Mouse (Mus musculus): ENCODE results near the gene Gm3543. TPM values are rescaled to one million over a fixed set of nuclear protein-coding genes. Genes with fewer than 3 reads are reported as not detected.

Gm3543 gene
- polyA plus RNA-seq (2017; shearing (Covaris generic)): not detected

GRCm38 (mm10) chr14:41983225-41983624, at the start of gene Gm3543:
Gene Gm3543 (minus strand): TSS chr14:41983325.

DNA sequence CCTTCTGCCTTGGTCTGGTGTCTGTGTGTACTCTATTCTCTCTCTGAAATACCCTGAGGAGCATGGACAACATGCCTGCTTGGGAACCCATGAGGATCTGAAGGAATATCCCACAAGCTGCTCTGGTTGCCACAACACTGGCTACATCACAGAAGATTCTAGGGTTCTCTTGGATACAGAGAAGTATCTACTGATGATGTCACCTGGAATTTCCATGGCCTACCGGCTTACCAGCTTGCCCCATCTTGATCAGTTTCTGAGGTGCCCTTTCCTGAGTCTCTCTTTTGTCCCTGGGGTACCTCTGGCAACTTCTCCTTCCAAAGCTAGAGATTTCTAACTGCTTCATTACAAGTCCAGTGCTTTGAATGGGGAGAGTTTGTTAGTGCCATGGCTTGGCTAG, 15.3 kb downstream of the Gm3543 start, which contains the start of gene Gm6401:
Gene Gm6401, minus strand, starts transcription at position 101 of the 400 bp plus-strand sequence.

GRCm38 (mm10) chr14:41943695-41944094, 39.4 kb downstream of the Gm3543 start, which contains the start of gene 1700024B05Rik:
Gene 1700024B05Rik (plus strand): TSS chr14:41943995.

Other genes with a start within 250 kb of the Gm3543 start
- gene Gm7929, start 232.7 kb downstream of the Gm3543 start, polyA plus RNA-seq (2017; shearing (Covaris generic)): not detected
- gene Gm47189, start 210.9 kb downstream of the Gm3543 start, polyA plus RNA-seq (2017; shearing (Covaris generic)): not detected
- not detected for gene Gm7980, start 76.0 kb downstream of the Gm3543 start, polyA plus RNA-seq (2017; shearing (Covaris generic))
- gene 1700049E17Rik1, start 58.4 kb downstream of the Gm3543 start, polyA plus RNA-seq (2017; shearing (Covaris generic)): not detected
- not detected for gene 1700024B05Rik, start 39.3 kb downstream of the Gm3543 start, polyA plus RNA-seq (2017; shearing (Covaris generic))
- not detected for gene Gm6401, start 15.4 kb downstream of the Gm3543 start, polyA plus RNA-seq (2017; shearing (Covaris generic))
- gene Gm7951, start 134.0 kb upstream of the Gm3543 start, polyA plus RNA-seq (2017; shearing (Covaris generic)): not detected
- gene Gm17027, start 179.3 kb upstream of the Gm3543 start, polyA plus RNA-seq (2017; shearing (Covaris generic)): not detected
- not detected for gene Gm3573, start 207.5 kb upstream of the Gm3543 start, polyA plus RNA-seq (2017; shearing (Covaris generic))

All from CD4-positive, CD25-positive, alpha-beta regulatory T cell, adult 9 weeks (primary cell).